Mouse (Mus musculus) heart, adult 2 months (tissue): ENCODE measurements around the gene Gpn3.

Experiments
- CTCF ChIP-seq: fragments of 200-600 bp; IDR thresholded peaks from 2 replicates; pipeline ENCODE4 v1.8.1; 2022; ENCODE audit warnings: antibody characterized with exemption, mild to moderate bottlenecking, moderate library complexity
- EP300 ChIP-seq: fragments of 200-500 bp; IDR thresholded peaks from 2 replicates; pipeline ENCODE4 v1.6.1; 2011; ENCODE audit warnings: low read depth, low read length, control low read depth; ENCODE audit not compliant: insufficient read depth
- POLR2A ChIP-seq: fragments of 200-500 bp; IDR thresholded peaks from 2 replicates; pipeline ENCODE4 v1.6.1; 2011; ENCODE audit warnings: mild to moderate bottlenecking, low read depth, low read length, control low read depth; ENCODE audit not compliant: insufficient read depth

DNA sequence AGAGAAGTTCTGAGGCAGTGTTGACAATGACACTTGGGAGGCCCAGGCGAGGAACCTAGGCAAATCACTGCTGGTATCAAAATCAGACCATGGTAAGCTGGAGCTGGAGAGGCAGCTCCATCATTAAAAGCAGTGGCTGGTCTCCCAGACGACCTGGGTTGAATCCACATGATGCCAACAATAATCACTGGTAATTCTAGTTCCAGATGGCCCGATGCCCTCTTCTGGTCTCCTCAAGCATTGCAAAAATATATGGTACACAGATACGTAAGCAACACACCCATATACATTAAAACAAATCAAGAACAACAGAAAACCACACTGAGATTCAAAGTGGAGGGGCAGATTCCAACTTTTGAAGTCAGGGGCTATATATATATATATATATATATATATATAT lies 25.9 kb upstream of the Gpn3 start:
- TF ChIP-seq POLR2A, result no peak
- TF ChIP-seq CTCF, result peak; percentile 29; the same call in 1 of the 2 replicates
- no peak for TF ChIP-seq EP300
